Mouse (Mus musculus): Measurements from ENCODE around the gene Fbxo45.

Gene Fbxo45

DNA sequence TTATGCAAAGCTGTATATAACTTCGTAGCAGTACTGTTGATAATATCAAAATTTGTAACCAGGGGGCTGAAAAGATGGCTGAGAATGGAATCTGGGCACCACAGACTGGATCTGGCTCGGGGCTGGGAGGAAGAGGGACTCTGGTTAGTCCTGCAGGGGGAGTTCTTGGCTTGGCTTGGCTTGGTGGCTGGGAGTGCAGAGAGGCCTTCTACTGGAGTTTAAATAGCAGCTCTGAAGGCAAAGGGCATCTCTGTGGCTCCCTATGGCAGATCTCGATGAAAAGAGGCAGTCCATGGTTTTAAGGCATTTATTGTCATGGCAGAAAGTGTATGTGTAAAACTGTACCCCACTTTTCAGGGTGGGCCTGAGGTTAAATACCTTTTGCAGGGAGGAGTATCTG, 42.1 kb downstream of the Fbxo45 start:
- DNase-seq (ENCODE audit: extremely low spot score, low spot score), result no peak

DNA sequence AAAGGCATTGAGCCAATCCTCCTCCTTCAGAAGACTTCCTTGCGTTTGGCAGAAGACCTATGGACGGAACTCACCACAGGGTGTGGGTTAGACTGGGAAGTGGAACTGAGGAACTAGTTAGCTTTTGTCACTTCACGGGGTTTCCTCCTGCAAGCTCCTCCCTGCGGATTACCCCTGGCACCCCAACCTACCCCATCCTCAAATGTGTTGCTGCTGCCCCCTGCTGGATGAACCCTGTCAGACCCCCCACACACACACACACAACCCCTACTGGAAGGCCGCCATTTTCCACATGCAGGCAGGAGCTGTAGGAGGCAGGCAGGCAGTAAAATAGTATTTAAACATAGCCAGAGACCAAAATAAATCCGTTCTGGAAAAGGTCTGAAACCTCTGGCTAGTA, 44.3 kb downstream of the Fbxo45 start:
- no peak for DNase-seq (ENCODE audit: extremely low spot score, low spot score)

DNA sequence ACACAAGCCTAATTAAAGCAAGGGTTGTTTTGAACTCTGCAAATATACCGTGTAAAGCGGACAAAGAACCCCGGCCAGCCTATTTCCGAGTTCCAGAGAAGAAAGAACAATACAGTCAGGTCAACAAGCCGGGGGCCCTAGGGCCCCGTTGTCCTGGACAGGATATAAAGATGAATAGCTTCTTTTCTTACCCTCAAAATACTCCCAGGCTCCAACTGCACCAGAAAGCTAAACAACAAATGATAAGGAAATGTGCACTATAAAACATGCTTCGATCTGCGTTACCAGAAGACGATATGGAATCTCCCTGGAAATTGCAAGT, 46.0 kb downstream of the Fbxo45 start:
- DNase-seq (ENCODE audit: extremely low spot score, low spot score), result no peak

DNA sequence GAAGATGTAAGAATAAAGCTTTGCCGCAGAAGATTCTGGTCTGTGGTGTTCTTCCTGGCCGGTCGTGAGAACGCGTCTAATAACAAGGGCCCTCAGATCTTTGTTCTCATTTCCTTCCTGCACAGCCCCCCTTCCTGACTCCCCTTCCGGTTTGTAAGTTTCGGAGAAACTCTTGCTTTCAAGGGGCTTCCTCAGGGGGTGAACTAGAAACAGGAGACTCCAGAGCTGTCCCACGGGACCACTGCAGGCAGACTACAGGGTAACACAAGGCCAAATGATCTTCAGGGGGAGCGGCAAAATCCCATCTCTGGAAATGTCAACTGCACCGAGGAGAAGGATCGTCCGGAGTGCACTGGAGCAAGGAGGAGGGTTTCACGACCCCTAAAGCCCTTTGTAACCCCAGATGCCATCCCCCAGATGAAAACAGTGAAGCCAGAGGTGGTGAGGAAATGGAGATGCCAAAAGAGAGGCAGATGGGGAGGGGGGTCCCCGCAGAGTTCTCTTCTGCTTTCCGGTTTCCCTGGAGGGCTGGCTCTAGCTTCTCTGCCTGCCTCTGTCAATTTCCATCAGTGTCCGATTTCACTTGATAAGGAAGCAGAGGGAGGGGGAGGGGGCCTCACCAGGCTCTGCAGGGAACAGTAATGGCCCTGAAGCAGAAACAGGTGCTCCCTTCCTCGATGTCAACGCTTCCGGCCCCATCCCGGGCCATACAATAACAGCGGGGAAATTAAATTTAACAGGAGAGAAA, 46.5 kb downstream of the Fbxo45 start:
- peak; percentile 30 for DNase-seq (ENCODE audit: extremely low spot score, low spot score)

DNA sequence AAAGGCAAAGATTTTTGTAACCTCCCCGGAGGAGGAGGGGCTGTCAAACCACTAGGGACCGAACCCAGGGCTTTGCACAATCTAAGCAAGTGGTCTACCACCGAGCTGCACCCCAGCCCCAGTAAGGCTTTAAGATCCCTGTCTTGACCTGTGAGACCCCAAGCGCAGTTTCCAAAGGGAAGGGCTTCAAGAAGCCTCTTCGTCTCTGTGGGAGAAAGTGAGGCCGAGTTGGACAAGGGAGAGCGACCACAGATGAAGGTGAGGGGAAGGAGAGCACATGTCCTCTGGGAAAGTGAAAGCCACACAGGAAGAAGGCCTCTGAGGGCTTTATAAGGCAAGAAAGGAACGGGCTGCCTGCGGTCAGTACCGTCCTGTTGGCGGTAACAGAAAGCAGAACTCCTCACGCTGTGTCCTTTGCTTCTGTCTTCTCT, 56.9 kb downstream of the Fbxo45 start:
- no peak for DNase-seq (ENCODE audit: extremely low spot score, low spot score)

DNA sequence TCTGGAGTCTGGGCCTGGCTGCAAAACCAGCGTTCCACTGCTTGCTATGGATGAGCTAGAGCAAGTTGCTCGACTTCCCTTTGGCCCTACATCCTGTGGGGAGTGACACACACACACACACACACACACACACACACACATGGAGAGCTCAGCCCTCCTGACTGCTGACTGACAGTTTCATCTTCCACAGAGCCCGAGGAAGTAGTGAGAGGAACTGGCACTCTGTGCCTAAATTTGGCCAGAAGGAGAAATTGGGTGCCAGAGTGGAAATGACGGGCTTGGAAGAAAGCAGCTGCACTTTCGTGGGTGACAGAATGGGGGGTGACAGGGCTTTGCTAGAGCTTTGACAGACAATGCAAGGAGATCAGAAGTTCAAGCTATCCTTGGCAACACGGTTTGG, 57.8 kb downstream of the Fbxo45 start:
- no peak for DNase-seq (ENCODE audit: extremely low spot score, low spot score)

DNA sequence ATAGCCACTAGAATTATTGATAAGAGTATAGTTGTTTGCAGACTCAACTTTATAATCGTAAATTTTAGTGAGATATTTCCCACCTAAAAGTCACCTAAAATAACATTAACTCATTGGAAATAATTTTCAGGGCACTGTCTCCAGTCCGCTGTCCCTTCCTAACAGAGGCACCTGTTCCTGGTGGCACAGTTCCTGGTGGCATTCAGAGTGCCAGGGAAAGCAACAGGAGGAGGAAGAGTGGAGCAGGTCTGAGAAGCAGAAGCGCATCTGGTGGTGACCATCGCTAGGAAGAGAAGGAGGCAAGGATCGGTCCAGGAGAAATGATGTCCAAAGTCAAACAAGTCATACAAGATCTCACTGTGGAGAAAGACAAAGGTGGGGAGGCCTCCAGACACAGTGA, 60.9 kb downstream of the Fbxo45 start:
- DNase-seq (ENCODE audit: extremely low spot score, low spot score), result no peak
